Mouse (Mus musculus): ENCODE results near the gene Drc3.

GRCm38 (mm10) chr11:60383518-60383917 lies 30.4 kb downstream of the Drc3 start:
- TF ChIP-seq CEBPB (IDR thresholded peaks at IDR 0.05; ENCODE audit: insufficient read depth, poor library complexity, severe bottlenecking) (no peak), USF1 (IDR thresholded peaks at IDR 0.05; ENCODE audit: low read depth) (no peak), POLR2A (IDR thresholded peaks at IDR 0.05; ENCODE audit: insufficient read length, low read depth) (no peak)
